Mouse (Mus musculus) kidney, adult 8-10 months (tissue): Measurements from ENCODE around the gene Serpinf2.
"Not testable (repeated sequence)": the region's sequence is repeated elsewhere in the genome, so short reads cannot be mapped to it uniquely, and the experiment has no call there.

ENCODE experiments used
- DNase-seq, 2 experiments: peaks; one replicate each; pipeline ENCODE4 v3.0.0; 2022

Serpinf2 gene

DNA sequence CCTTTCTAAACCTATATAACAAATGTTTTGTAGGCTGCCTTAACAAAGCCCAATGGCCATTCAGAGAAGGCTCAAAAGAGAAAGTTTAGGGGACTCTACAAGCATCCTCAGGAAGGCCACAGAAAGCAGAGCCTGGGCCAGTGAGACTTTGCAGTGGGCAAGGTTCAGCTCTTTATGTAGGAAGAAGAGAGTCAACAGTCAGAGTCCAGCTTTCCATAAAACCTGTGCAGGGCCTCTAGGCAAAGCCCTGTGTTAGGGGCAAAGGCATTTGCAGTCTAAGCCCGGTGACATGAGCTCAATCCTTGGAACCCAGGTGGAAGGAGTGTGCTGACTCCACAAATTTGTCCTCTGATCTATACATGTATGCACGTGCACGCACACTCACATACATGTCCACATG lies 14.9 kb downstream of the Serpinf2 start:
- no peak for DNase-seq

DNA sequence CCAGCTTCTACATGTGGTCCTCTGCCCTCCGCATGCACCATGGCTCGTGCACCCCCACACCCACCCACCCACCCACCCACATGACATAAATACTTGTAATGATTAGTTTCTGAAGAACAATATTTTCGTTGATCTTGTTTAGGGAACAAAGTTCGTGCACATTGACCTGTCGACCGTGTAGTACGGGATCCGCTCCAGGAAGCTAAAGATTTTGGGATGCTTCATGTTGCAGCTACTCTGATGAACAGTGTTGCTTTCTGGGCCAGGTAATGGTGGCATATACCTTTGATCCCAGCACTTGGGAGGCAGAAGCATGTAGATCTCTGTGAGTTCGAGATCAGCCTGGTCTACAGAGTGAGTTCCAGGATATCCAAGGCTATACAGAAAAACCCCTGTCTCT lies 15.4 kb downstream of the Serpinf2 start:
- DNase-seq, result no peak

DNA sequence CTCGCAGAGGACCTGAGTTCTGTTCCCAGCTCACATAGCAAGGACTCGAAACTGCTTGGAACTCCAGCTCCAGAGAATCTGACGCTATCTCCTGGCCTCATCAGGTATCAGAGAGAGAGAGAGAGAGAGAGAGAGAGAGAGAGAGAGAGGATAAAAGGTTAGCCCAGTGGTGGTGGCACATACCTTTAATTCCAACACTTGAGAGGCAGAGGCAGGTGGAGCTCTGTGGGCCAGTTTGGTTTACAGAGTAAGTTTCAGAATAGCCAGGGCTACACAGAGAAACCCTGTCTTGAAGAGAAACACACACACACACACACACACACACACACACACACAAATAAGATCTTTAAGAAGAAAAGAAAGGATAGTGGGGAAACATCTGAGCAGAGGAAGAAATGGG lies 16.3 kb downstream of the Serpinf2 start:
- no peak for DNase-seq

DNA sequence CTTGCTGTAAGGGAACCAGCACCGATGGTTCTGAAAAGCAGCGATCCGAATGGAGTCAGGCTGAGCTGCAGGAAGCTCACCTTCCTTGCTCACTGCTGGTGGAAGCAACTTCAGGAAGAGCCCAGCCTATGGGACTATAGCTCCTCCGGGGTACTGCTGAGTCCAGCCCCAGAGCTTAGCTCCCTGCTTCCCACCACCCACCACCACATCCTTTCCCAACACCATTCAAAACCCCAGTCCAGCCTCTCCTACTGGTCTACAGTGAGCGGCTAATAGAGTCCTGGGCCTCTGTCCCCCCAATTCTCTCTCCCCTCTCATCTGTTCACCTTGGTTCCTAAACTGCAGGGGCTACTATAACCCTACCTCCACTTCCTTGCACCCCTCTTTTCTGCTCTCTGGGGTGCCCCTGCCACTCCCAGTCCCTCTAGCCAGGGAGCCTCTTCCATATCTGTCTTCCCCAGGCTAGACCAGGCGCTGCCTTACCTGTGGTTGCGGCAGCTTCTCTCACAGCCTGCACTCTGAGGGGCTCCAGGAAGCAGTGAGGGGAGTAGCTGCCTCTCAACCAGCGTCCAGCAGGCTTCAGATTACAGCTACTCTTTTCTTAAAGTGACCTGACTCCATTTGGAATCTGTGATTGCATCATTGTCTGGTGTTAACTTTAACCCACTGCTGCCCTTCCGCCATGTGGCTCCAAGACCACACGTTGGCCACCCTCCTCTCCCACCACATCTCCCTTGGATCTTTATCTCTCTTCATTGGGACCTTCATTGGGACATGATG lies 17.2 kb downstream of the Serpinf2 start, which contains the start of gene Serpinf1:
TSS of gene Serpinf1 (minus strand) at position 689 of the 780 bp plus-strand sequence.
- no peak for DNase-seq

DNA sequence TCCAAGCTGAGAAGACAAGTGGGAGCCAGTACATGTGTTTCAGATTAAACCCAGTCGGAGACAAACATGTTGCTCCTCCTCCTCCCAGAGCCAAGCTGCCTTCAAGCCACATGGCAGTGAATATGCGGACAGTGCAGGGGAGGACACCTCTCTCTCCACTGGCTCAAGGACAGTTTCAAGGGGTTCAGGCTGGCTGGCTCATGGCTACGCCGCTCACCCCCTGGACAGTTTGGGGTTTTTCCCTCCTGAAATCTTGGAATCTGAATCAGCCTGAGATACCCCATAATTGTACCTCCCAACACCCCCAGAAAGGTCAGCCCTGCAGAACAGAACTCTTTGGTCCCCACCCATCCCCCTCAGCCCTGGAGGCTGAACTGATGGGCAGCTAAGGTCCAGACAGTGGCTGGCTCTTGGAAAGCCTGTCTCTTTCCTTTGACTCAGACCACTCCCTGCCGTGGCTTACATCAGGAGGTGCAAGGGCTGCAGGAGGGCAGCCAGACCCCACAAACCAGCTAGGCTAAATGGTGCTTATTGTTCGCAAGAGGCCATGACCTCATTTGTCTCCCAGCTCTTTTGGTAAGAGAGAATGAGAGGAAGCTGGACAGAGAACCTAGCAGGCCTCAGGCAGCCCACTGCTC lies 17.9 kb downstream of the Serpinf2 start:
- no peak for DNase-seq

DNA sequence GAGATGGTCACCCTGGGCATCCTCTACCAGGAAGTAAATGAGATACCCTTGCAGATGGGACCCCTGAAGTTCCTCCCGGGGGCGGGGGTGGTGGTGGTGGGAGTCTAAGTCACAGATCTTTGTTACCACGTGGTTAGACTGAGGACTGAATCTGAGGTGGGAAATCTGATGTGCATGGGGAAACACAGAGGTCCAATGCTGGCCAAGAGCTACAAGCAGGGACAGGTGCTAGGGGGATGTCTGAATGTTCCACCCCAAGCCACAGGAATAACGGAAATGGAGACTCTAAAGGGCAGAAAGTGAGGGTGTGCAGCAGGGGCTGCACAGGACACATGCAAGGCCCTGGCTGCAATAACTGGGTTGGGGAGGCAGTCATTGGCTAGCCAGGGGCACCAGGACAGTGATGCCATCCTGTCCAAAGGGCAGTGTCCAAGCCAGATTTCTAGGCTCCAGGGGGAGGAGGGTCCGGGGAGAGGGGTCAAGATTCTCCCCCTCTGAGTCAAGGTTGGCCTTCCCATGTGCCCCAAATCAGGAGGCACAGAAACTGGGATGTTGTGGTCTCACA lies 18.5 kb downstream of the Serpinf2 start:
- DNase-seq, result no peak

DNA sequence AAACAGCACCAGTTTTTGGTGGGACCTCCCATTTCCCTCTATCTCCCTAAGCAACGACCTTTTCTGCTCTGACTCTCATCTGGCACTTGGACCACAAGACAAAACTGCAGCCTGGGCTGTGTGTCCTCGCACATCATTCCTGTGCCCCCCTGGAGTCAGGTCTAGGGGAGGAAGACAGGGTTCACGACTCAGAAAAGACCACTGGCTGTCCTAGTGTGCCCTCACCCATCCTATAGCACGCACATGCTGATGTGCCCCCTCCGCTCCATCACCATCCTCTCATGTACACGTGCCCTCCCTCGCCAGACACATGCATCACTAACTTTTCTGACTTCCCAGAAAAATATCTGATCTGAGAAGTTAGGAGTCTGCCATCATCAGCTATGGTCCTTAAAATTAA lies 19.4 kb downstream of the Serpinf2 start:
- no peak for DNase-seq

DNA sequence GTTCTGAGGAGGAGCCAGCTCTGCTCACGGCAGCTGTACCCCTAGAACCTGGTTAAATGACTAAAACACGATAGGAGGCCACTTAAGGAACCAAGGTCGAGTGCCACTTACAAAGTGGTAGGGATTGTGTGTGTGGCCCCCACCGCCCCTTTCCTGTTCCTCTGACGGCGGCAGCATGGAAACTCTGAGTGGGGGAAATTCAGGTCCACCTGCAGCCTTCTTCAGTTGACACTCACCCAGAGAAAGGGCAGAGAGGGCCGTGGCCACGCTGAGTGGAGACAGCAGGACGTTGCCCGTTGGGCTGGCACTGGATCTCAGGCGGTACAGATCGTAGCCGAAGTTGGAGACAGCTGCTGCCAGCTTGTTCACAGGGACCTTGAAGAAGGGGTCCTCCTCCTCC lies 23.4 kb downstream of the Serpinf2 start:
- DNase-seq, result no peak

DNA sequence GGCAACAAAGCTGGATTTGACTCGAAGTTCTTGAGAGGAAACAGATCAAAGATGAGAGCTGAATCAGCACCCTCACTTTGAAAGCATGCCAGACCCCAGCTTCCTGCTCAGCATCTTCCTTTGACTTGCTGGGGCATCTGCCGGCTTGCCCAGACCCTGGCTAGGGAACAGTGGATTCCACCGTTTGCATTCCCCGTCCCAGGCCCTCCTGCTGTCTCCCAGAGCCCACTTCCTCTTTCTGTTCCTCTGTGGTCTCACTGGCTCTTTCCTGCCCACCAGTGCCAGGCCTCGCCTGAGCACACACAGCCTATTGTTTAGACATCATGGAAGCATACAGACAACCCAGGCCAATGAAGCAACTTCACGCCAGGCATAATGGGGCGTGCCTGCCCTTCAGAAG lies 24.3 kb downstream of the Serpinf2 start:
- no peak for DNase-seq

DNA sequence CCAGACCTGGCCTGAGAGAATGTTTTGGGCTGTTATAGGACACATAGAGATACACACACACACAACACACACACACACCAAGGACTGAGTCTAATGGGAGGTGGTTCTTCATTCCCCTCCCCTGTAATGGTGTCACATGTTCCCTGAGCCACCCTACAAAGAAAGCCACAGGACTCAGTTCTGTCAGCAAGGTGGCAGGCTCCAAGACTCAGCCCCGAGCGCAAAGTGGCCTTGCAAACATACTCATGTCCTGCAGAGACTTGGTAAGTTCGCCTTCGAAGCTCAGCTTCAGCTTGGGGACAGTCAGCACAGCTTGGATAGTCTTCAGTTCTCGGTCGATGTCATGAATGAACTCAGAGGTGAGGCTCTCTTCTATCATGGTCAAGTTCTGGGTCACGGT lies 28.8 kb downstream of the Serpinf2 start:
- DNase-seq, result no peak

DNA sequence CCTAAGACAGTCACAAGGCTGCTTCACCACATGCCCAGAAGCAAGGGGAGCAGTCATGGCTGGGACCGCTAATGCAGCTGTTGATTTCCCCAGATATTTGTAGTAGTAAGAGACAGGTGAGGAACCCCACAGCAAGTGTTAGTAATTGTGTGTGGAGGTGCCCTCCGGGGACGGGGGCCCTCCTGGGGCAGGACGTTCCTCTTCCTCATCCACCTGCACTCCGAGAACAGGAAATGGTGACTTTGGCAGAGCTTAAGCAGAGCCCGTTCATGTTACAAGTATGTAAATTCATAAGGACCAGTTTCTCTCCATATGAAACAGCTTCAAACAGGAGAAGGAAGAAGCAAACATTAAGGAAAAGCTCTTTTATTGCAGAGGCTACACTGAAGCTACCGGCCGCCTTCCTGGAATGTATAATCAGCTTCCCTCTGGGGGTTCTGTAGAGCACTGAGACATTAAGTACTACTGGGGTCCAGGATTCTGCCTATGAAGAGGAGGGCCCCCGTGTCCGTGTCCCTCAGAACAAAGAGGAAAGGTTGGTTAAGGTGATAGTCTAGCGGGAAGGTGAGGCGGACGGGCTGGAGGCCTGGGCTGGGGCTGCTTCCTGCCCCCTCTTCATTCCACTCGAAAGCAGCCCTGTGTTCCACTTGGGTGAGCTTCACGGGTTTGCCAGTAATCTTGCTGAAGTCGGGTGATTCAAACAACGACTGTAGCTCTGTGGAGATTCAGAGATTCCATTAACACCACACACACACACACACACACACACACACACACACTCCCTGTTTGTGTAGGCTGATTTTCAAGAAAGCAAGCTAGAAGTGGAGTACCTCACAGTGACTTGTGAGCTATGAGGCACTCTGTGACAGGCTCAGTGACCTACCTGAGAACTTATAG lies 29.5 kb downstream of the Serpinf2 start:
- DNase-seq, result peak; percentile 28 to 31

DNA sequence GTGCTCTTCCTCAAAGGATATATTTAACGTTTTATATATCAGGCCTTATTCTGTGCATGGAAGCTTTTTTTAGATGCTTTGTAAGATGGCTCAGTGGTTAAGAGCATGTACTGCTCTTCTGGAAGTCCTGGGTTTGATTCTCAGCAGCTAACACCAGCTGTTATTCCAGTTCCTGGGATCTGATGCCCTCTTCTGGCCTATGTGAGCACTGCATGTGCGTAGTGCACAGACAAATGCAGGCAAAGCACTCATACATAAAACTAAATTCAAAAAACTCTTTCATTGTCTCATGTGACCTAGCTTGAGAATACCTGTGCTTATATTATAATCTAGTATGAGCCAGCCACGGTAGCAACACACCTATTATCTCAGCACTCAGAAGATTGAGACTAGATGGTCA lies 32.5 kb downstream of the Serpinf2 start:
- DNase-seq, result peak in 1 of 2 experiments; percentile 77

DNA sequence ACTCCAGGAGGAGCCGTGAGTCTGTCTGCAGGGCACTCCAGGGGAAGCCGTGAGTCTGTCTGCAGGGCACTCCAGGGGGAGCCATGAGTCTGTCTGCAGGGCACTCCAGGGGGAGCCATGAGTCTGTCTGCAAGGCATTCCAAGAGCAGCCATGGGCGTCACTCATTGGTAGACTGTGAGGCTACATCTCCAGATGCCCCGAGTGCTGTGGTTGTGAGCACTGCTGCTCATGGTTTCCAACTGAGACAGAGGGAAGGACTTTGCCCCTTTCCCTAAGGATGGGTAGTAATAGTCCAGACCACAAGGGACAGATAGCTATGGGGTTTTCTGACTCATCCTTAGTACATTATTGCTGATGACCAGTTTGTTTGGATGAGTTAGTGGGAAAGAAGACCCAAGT lies 33.3 kb downstream of the Serpinf2 start:
- no peak for DNase-seq

DNA sequence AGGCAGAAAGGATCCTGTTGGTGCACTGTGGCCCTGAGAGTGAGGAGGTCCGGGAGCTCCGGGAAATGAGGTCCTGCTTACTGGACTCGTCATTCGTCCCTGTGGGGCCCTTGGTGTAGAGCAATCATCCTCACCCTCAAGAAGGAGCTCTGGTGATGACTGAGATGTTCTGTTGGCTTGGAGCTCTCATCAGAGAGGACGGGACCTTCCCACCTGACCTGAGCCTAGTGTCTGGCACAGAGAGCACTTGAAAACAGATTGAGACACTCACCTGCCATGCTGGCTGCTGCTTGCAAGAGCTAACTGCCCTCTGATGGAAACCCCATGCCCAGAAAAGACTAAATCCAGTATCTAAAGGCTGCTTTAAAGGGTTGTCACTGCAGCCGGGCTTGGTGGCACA lies 34.6 kb downstream of the Serpinf2 start:
- DNase-seq, result no peak

DNA sequence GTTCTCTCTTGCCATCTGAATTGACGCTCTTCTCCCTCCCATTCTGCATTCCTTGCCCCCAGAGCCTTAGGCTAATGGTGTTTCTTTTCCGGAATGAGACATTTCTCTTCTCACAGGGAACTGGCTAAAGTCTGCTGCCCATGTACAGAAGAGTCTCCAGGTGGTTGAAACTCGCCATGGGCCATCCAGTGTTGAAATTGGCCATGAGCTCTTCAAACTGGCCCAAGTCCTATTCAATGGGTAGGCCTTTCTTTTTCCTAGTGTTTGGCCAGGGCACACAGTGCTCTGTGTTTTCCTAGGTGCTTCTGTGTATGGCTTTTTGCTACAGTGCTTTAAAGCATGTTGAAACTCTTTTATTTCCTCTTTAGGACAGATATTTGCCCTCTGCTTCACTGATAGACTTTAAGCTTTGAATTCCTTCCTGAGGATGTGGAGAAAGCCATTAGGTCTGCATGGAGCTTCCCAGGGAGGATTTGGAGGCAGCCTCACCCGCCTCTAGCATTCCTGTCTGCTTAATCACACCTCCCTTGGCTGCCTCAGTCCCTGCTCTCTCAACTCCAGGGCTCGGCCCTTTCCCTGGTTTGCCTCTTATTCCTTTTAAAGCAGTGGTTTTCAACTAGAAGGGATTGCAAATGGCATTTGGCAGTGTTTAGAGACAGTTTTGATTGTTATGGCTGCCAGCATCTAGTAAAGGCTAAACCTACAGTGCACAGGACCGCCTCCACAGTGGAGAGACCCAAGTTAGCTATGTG lies 35.9 kb downstream of the Serpinf2 start:
- DNase-seq, result no peak

DNA sequence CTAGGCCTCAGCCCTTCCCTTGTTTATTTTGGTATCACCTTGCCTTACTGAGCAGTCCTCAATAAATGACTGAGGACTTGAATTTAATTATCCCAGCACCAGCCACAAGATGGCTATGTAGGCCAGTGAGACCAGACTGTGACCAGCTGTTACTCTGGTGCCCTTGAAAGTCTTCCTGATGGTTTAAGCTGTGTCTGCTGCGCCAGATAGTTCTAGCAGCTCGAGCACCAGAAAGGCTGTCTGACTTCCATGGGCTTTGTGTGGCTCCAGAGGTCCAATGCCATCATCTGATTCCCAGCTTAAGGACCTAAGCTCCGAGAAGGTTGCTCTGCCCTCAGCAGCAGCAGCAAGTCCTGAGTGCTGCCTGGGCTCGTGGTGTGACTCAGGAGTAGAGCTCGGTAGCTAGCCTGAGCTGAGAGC lies 37.1 kb downstream of the Serpinf2 start:
- peak; percentile 71 to 77 for DNase-seq

DNA sequence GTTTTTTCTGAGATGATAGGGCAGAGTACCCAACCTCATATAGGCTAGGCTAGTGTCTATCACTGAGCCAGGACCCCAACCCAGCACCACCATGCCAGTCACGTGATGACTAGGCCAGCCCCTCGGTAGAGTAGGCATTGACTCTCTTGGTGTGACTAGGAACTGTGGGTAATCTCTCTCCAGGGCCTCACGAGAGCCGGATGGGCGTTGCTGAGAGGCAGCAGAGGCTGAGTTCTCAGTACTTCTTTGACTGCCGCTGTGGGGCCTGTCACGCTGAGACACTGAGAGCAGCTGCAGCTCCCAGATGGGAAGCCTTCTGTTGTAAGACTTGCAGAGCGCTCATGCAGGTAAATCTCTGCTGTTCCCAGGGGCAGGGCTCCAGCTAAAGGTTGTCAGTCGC lies 39.3 kb downstream of the Serpinf2 start:
- DNase-seq, result no peak

DNA sequence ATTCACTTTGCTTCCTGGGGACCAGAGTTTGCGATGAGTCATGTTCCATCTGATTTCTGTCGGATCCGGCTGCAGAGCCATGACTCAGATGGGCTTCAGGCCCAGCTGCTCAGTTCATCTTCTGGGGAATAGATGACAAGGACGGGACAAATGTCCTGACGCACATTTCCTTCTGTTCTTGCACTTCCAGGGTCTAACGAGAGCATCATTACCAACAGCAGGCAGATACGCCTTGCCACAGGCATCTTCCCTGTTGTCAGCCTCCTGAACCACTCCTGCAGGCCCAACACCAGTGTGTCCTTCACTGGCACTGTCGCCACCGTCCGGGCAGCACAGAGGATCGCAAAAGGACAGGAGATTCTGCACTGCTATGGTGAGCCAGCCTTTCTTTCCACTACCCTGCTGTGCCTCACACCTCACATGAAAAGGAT lies 40.0 kb downstream of the Serpinf2 start:
- DNase-seq, result no peak

DNA sequence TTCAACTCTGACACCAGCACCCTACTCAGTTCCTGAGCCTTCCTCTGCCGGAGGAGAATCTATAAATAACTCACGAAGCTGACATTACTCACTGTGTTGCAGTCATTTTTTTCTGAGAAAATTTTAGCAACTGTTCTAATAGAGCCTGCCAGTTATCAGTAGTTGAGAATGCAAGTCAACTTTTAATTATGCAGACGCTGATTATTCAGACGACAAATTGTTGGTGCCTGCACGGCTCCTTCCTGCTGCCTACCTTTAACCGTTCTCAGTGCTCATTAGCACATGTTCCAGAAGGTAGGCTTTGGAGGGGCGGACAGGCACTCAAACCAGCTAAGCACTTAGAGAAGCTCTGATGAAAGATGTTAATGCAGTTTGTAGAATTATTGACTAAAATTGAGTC lies 41.9 kb downstream of the Serpinf2 start:
- no peak for DNase-seq

DNA sequence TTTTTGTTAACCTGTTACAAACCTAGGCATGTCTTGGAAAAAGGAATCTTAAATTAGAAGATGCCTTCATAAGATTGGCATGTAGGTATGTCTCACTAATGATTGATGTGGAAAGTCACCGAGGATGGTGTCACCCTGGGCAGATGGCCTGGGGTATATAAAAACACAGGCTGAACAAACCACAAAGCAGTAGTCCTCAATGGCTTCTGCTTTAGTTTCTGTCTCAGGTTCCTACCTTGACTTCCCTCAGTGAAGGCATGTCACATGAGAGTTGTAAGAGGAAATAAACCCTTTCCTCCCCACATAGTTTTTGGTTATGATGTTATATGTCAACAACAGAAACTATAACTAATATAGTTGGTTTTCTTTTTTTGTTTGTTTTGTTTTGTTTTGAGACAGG lies 43.8 kb downstream of the Serpinf2 start:
- DNase-seq, result no peak

DNA sequence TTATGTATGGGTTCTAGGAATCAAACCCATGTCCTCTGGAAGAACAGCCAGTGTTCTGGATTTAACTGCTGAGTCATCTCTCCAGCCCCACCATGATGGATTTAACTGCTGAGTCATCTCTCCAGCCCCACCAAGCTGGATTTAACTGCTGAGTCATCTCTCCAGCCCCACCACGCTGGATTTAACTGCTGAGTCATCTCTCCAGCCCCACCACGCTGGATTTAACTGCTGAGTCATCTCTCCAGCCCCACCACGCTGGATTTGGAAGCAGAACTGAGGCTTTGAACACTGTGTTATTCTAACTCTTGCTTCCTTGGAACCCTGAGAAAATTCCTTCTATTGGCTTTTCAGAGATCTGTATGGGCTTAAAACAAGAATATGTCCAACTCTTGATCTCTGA lies 55.9 kb downstream of the Serpinf2 start:
- DNase-seq, result not testable (repeated sequence)
